Mouse (Mus musculus) liver, postnatal 0 days (tissue): Measurements from ENCODE around the gene Bbs1.

Experiments
- CTCF ChIP-seq: sonication (generic); IDR thresholded peaks from 2 replicates; pipeline ENCODE4 v1.5.1; 2016; ENCODE audit warnings: antibody characterized with exemption, low read depth
- EP300 ChIP-seq: IDR thresholded peaks from 2 replicates; pipeline ENCODE4 v1.6.1; 2016; ENCODE audit warnings: antibody characterized with exemption, low read depth, mild to moderate bottlenecking

DNA sequence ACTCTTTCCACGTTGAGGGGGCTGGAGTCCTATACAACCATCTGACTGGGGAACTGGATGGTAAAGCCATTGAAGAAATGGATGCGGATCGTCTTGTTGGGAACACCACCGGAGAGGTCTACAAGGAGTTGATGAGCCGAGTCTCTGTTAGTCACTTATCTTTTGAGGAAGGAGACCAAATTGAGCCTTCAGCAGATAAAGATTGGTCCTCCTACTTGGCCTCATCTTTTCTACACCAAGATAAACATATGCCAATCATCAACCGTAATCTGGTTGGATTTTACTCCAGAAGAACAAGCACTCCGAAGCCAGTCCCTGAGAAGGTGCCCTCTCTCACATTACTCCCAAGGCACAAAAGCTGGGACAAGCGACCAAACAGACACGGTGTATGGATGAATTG is 65.6 kb downstream of the Bbs1 start:
- TF ChIP-seq CTCF: no peak
- no peak for TF ChIP-seq EP300
